Mouse (Mus musculus) limb, embryonic 11.5 days (tissue): Measurements from ENCODE around the gene Zdhhc14. TPM values are rescaled to one million over a fixed set of nuclear protein-coding genes. Genes with fewer than 3 reads are reported as not detected.

Experiments used
- ATAC-seq: fragments of 200-750 bp; cut with Nextera tagmentation; 2 replicates; pipeline ENCODE4 v1.8.0; 2017; ENCODE audit warnings: low read depth; ENCODE audit not compliant: insufficient number of reproducible peaks, low FRiP score, low TSS enrichment
- DNase-seq: peaks from one replicate; pipeline ENCODE4 v3.0.0-alpha.2; 2015; ENCODE audit warnings: low spot score
- H3K27ac ChIP-seq: fragments of 300-500 bp; sonication (generic); replicated peaks from 2 replicates; pipeline ENCODE4 v1.5.1; 2014; ENCODE audit warnings: low read depth, mild to moderate bottlenecking, low read length
- H3K27me3 ChIP-seq: fragments of 300-500 bp; sonication (generic); 2 replicates; pipeline ENCODE4 v1.6.1; 2014; ENCODE audit warnings: mild to moderate bottlenecking, low read length, mixed read lengths; ENCODE audit not compliant: control insufficient read depth, insufficient read depth
- H3K36me3 ChIP-seq: fragments of 300-500 bp; sonication (generic); 2 replicates; pipeline ENCODE4 v1.6.1; 2014; ENCODE audit warnings: mild to moderate bottlenecking, low read length, moderate library complexity, mixed read lengths; ENCODE audit not compliant: control insufficient read depth, insufficient read depth
- H3K4me1 ChIP-seq: fragments of 300-500 bp; sonication (generic); 2 replicates; pipeline ENCODE4 v1.6.1; 2014; ENCODE audit warnings: low read length, mixed read lengths; ENCODE audit not compliant: control insufficient read depth, insufficient read depth
- H3K4me2 ChIP-seq: fragments of 300-500 bp; sonication (generic); 2 replicates; pipeline ENCODE4 v1.6.1; 2014; ENCODE audit warnings: low read depth, mild to moderate bottlenecking, moderate library complexity; ENCODE audit not compliant: severe bottlenecking
- H3K4me3 ChIP-seq: fragments of 300-500 bp; sonication (generic); 2 replicates; pipeline ENCODE4 v1.5.1; 2014; ENCODE audit warnings: low read depth, low read length
- H3K9ac ChIP-seq: fragments of 300-500 bp; sonication (generic); 2 replicates; pipeline ENCODE4 v1.6.1; 2014; ENCODE audit warnings: mild to moderate bottlenecking, low read length
- H3K9me3 ChIP-seq: fragments of 300-500 bp; sonication (generic); 2 replicates; pipeline ENCODE4 v1.6.1; 2016; ENCODE audit warnings: low read length; ENCODE audit not compliant: control insufficient read depth
- WGBS: fragments of 180-500 bp; shearing (Covaris S2); extraction: QIAGEN DNeasy Blood & Tissue Kit; methylation state at CpG from one replicate; pipeline ENCODE4 v1.1.7; 2014; 5-methylcytosine and 5-hydroxymethylcytosine counted together
- polyA plus RNA-seq: library from polyadenylated mRNA; unstranded; fragments of >200 nt; fragmentation: Nextera tagmentation; extraction: Ambion mirVana; gene quantifications from 2 replicates; pipeline ENCODE4 v1.2.1, GENCODE M21; 2014

The Zdhhc14 gene
- polyA plus RNA-seq, 1 experiment from 2014 or later = 1.4 TPM

DNA sequence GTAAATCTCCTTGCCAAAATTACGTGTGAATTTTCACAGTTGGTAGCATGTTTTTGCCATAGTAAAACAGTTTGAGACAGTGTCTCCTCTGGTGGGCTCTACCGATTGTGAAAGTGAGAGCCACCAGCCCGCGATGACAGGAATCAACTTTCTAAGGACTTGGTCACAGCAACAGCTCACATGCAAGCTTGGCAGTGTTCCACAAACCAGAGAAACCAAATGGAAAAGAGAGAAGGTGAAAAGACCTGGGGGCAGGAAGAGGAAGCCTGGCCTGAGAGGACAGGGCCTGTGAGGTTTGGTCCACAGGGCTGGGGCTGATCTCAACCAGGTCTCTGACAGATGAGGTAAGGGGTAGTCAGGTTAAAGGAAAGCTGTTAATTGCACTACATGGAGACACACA is 195.5 kb downstream of the Zdhhc14 start:
- ATAC-seq (no peak), DNase-seq (no peak)
- 80% methylated on average over 4 of the region's 4 CpGs for WGBS
- Histone ChIP-seq H3K4me3 (no peak overlapping the region), H3K9ac (no peak overlapping the region), H3K9me3 (no peaks in the 10 kb centered on the region), H3K27me3 (no peaks in the 10 kb centered on the region), H3K4me2 (no peak overlapping the region), H3K36me3 (no peaks in the 10 kb centered on the region), H3K27ac (no peak overlapping the region), H3K4me1 (no peaks in the 10 kb centered on the region)

GRCm38 (mm10) chr17:5688222-5688621 is 195.9 kb downstream of the Zdhhc14 start:
- DNase-seq (no peak), ATAC-seq (no peak)
- H3K4me3 ChIP-seq = no peak overlapping the region

DNA sequence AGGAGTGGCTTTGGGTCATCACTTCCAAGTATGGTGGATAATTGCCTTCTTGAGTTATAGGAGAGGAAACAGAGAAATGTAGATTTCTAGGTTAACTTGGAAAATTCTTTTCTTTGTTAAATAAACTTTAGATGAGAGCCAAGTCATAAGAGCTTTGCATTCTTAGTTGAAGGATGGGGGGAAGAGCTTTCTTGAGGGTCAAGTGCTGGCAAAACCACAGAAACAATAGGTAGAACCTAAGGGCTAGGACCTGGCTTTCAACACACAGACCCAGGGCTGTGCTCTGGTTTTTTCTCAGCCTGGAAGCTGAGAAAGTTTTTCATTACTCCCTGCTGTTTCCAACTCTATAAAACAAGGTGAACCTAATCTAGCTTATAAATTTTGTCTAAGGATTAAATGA is 196.3 kb downstream of the Zdhhc14 start:
- Histone ChIP-seq H3K9me3 (no peaks in the 10 kb centered on the region), H3K36me3 (no peaks in the 10 kb centered on the region), H3K27ac (no peak overlapping the region), H3K4me1 (no peaks in the 10 kb centered on the region), H3K27me3 (no peaks in the 10 kb centered on the region), H3K9ac (no peak overlapping the region), H3K4me3 (no peak overlapping the region), H3K4me2 (no peak overlapping the region)
- ATAC-seq = no peak
- DNase-seq = no peak

More at GRCm38 (mm10) chr17:5688222-5688621, 195.9 kb downstream of the Zdhhc14 start:
- H3K9ac ChIP-seq = no peak overlapping the region
- H3K27ac ChIP-seq = no peak overlapping the region
- no peaks in the 10 kb centered on the region for H3K27me3 ChIP-seq
- WGBS = 80% methylated on average over 2 of the region's 2 CpGs
- H3K4me2 ChIP-seq = no peak overlapping the region
- H3K36me3 ChIP-seq = no peaks in the 10 kb centered on the region
- H3K4me1 ChIP-seq = no peaks in the 10 kb centered on the region
- H3K9me3 ChIP-seq = no peaks in the 10 kb centered on the region

DNA sequence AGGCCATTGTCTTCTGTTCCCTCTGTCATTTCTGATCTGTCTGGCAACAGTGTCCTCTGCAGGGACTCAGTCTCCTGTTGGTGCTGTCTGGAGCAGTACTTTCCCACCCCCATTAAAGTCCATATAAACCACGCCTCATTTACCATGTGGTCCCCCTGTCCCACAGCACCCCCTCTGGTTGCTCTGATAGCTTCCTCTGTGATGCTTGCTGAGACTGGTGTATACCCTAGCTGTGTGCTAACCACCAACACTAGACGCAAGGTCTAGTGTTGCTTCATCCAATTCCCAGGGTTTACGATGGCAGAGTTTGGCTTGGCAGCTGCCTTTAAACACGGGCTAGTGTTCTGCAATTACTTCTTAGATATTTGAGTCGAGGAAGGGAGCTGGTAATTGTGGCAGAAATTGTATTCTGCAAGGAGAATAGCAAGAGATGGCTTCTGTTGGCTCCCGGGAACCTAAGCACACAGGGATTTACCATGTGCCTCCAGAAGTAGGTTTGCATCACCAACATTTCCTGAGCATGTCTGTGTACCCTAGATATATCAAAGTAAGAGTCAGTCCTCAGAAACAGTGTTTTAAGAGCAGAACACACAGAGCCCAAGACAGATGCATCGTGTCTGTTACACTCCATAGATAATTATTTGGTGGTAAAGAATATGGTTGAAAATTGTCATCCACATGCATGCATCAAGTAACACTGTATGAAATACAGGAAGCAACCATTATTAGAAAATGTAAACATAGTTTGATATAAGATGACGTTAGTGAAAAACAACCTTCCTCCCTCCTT is 198.6 kb downstream of the Zdhhc14 start:
- Histone ChIP-seq H3K4me1 (no peaks in the 10 kb centered on the region), H3K36me3 (no peaks in the 10 kb centered on the region), H3K27me3 (no peaks in the 10 kb centered on the region), H3K4me2 (no peak overlapping the region), H3K9me3 (no peaks in the 10 kb centered on the region), H3K4me3 (no peak overlapping the region), H3K9ac (no peak overlapping the region), H3K27ac (no peak overlapping the region)
- ATAC-seq = no peak
- 72% methylated on average over 8 of the region's 8 CpGs for WGBS
- DNase-seq = no peak

- DNase-seq = no peak
- 88% methylated on average over 3 of the region's 3 CpGs for WGBS
- no peak for ATAC-seq
Measured at GRCm38 (mm10) chr17:5692661-5693060, 200.3 kb downstream of the Zdhhc14 start.

DNA sequence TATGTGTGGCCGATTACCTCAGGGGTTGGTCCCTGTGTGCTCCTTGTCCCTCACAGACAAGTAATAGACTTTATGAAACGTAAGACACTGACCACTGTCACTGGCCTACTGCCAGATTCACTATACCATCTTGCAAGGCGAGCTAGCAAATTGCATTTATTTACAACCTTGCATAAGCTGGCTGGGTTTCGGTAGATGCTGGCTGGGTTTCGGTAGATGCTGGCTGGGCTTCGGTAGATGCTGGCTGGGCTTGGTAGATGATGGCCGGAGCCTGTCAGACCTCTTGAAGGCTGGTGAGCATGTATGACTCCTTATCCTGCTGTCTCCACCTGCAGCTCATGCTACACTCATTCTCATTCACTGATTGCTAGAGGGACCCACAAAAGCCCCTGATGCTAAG is 200.9 kb downstream of the Zdhhc14 start:
- H3K36me3 ChIP-seq = no peaks in the 10 kb centered on the region
- H3K4me3 ChIP-seq = no peak overlapping the region
- no peak overlapping the region for H3K9ac ChIP-seq
- DNase-seq (no peak), ATAC-seq (no peak)
- no peaks in the 10 kb centered on the region for H3K4me1 ChIP-seq
- no peaks in the 10 kb centered on the region for H3K27me3 ChIP-seq
- no peak overlapping the region for H3K27ac ChIP-seq
- H3K9me3 ChIP-seq = no peaks in the 10 kb centered on the region
- H3K4me2 ChIP-seq = no peak overlapping the region
- WGBS = 74% methylated on average over 7 of the region's 7 CpGs

More at GRCm38 (mm10) chr17:5692661-5693060, 200.3 kb downstream of the Zdhhc14 start:
- Histone ChIP-seq H3K27me3 (no peaks in the 10 kb centered on the region), H3K4me2 (no peak overlapping the region), H3K9me3 (no peaks in the 10 kb centered on the region), H3K9ac (no peak overlapping the region), H3K27ac (no peak overlapping the region), H3K4me3 (no peak overlapping the region), H3K36me3 (no peaks in the 10 kb centered on the region), H3K4me1 (no peaks in the 10 kb centered on the region)

- Histone ChIP-seq H3K27me3 (no peaks in the 10 kb centered on the region), H3K9me3 (no peaks in the 10 kb centered on the region), H3K9ac (no peak overlapping the region), H3K4me3 (no peak overlapping the region), H3K27ac (no peak overlapping the region), H3K4me1 (no peaks in the 10 kb centered on the region; the same call in 1 of the 2 replicates), H3K4me2 (no peak overlapping the region), H3K36me3 (no peaks in the 10 kb centered on the region)
- DNase-seq = no peak
- ATAC-seq = no peak
- 69% methylated on average over 7 of the region's 7 CpGs for WGBS
Measured at GRCm38 (mm10) chr17:5698447-5699096, 206.2 kb downstream of the Zdhhc14 start.

GRCm38 (mm10) chr17:5710320-5711104 is 218.2 kb downstream of the Zdhhc14 start:
- Histone ChIP-seq H3K4me1 (no peaks in the 10 kb centered on the region), H3K9me3 (no peaks in the 10 kb centered on the region), H3K9ac (no peak overlapping the region), H3K36me3 (no peaks in the 10 kb centered on the region), H3K27ac (no peak overlapping the region), H3K27me3 (no peaks in the 10 kb centered on the region), H3K4me2 (no peak overlapping the region), H3K4me3 (no peak overlapping the region)
- DNase-seq = no peak
- 84% methylated on average over 7 of the region's 7 CpGs for WGBS
- no peak for ATAC-seq
